Mouse (Mus musculus) embryonic fibroblast, embryonic 13.5 days (primary cell): ENCODE data around the gene Rnf150. TPM values are rescaled to one million over a fixed set of nuclear protein-coding genes. Genes with fewer than 3 reads are reported as not detected.

Source experiments
- H3K27ac ChIP-seq: 2 replicates; pipeline ENCODE4 v1.5.1; 2012; ENCODE audit warnings: low read length, control low read depth, inconsistent platforms; ENCODE audit not compliant: insufficient read depth
- H3K4me1 ChIP-seq: 2 replicates; pipeline ENCODE4 v1.6.1; 2011; ENCODE audit warnings: low read length; ENCODE audit not compliant: control insufficient read depth, insufficient read depth
- H3K4me3 ChIP-seq: 2 replicates; pipeline ENCODE4 v1.5.1; 2011; ENCODE audit warnings: mild to moderate bottlenecking, control low read depth, low read length; ENCODE audit not compliant: insufficient read depth
- CTCF ChIP-seq: IDR thresholded peaks from 2 replicates; pipeline ENCODE4 v1.5.1; 2011; ENCODE audit warnings: mild to moderate bottlenecking, control low read depth, low read length, moderate library complexity, borderline replicate concordance; ENCODE audit not compliant: insufficient read depth
- POLR2A ChIP-seq: IDR thresholded peaks from 2 replicates; pipeline ENCODE4 v1.6.1; 2011; ENCODE audit warnings: low read depth, mild to moderate bottlenecking, control low read depth, low read length, moderate library complexity
- polyA plus RNA-seq: library from polyadenylated mRNA; stranded (reverse); fragments of >200 nt; gene quantifications from 2 replicates; pipeline ENCODE4 v1.2.4, GENCODE M21; 2011; ENCODE audit warnings: low read depth; ENCODE audit not compliant: missing spikeins, insufficient read length

Gene Rnf150
- polyA plus RNA-seq, 1 experiment: 36.3 TPM

DNA sequence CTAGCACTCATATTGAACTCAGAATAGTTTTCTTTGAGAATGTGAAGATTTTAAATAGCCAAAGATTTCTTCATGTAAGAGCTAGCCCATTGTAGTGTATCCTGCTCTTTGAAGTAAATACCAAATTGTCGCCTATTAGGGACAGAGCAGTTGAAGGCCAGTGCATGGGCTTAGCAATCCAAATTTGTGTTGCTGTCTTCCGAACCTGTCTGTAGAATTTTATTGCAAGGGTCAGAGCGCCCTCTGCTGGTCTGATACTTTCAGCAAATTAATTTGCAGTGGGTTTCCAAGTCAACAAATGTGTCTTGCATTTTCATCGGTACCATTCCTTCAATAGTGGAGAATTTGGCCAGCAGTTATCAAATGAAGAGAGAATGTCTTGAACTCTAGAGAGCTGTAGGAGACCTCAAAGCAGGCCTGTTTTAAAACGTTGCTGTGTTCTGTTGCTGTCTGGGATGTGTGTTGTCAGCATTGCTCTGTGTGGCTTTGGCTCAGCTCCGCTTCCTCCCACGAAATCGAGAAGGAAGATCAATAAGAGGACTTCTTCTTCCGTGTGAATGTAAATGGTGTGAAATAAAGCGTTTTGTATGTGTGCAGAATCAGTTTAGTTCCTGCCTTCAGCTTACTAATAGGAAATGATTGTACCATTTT, 226.3 kb downstream of the Rnf150 start:
- TF ChIP-seq CTCF: no peak
- TF ChIP-seq POLR2A: no peak
- Histone ChIP-seq H3K27ac (no peak overlapping the region), H3K4me1 (0 out of 2 replicates have a peak, but pooled peaks cover 2% of the 10 kb centered on the region), H3K4me3 (no peak overlapping the region)

- Histone ChIP-seq H3K27ac (no peak overlapping the region), H3K4me1 (0 out of 2 replicates have a peak, but pooled peaks cover 2% of the 10 kb centered on the region), H3K4me3 (no peak overlapping the region)
- no peak for TF ChIP-seq POLR2A
- TF ChIP-seq CTCF: no peak
Observed at GRCm38 (mm10) chr8:83090446-83090845, 227.3 kb downstream of the Rnf150 start.

DNA sequence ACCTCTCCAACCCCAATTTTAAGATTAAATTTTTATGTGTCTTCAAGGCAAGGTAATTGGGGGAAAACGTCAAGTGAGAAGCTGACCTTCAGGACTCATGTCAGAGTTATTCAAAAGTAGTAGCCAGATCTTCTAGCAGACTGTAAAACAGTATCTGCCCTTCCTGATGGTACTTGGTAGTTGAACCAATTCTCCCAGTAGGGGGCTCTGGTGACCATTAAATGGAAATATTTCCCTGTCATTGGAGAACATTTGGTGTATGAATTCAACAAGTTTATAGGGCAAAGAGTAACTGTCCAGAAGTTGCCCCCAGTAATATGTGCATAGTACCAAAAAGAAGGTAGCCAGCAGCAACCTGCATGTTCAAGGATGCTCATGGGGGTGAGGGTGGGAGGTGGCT, 236.9 kb downstream of the Rnf150 start:
- H3K27ac ChIP-seq: no peak overlapping the region
- TF ChIP-seq CTCF: no peak
- TF ChIP-seq POLR2A: no peak

GRCm38 (mm10) chr8:83102957-83103510, 239.9 kb downstream of the Rnf150 start:
- Histone ChIP-seq H3K4me3 (no peak overlapping the region), H3K4me1 (no peaks in the 10 kb centered on the region), H3K27ac (no peak overlapping the region)
- TF ChIP-seq CTCF (no peak), POLR2A (no peak)

More for the DNA sequence above, 236.9 kb downstream of the Rnf150 start:
- Histone ChIP-seq H3K4me3 (no peak overlapping the region), H3K4me1 (no peaks in the 10 kb centered on the region)

- H3K4me1 ChIP-seq: no peaks in the 10 kb centered on the region
- H3K4me3 ChIP-seq: no peak overlapping the region
- TF ChIP-seq POLR2A: no peak
- H3K27ac ChIP-seq: no peak overlapping the region
Observed at GRCm38 (mm10) chr8:83103968-83104367, 240.8 kb downstream of the Rnf150 start.

- Histone ChIP-seq H3K27ac (no peak overlapping the region), H3K4me3 (no peak overlapping the region), H3K4me1 (no peaks in the 10 kb centered on the region)
- TF ChIP-seq CTCF: no peak
- no peak for TF ChIP-seq POLR2A
Observed at GRCm38 (mm10) chr8:83109756-83110155, 246.6 kb downstream of the Rnf150 start.

- H3K4me1 ChIP-seq: no peaks in the 10 kb centered on the region
- TF ChIP-seq CTCF: no peak
- TF ChIP-seq POLR2A: no peak
- no peak overlapping the region for H3K27ac ChIP-seq
- H3K4me3 ChIP-seq: no peak overlapping the region
Observed at GRCm38 (mm10) chr8:83110177-83110576, 247.0 kb downstream of the Rnf150 start.

DNA sequence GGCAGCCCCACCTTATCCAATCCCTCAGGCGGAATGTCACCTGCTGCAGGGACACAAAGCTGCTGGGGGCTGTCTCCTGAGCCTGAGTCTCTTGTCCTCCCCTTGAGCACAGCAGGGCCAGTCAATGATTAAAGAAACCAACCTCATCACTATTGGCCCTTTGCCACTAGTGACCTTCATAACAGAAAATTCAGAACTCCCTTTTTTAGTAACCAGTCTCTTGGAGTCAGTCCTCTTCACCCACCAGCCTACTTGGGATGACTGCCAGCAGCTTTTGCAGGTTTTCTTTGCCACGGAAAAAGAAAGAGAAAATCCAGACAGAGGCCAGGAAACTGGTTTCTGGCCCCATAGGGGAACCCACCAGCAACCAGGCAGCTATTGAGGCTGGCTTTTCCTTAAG, 271.9 kb downstream of the Rnf150 start:
- Histone ChIP-seq H3K4me3 (no peak overlapping the region), H3K27ac (no peak overlapping the region), H3K4me1 (no peaks in the 10 kb centered on the region)
- TF ChIP-seq POLR2A (no peak), CTCF (no peak)

DNA sequence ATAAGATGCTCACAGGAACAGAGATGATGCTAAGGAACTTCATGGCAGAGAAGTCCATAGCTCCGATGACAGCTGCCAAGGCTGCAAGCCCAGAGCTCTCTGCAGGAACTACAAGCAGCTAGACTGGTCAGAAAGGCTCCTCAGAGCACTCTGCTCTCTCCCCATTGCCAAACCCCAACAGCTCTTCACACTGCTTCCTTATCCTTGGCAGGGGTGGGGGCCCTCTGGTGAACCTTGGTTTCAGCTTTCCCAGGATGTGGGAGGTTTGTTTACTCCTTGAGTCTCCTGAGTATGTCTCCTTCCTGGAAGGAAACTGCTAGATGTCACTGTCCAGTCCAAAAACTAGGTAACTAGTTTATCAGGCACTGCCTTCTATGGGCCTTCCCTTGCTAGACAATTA, 276.9 kb downstream of the Rnf150 start:
- Histone ChIP-seq H3K4me3 (no peak overlapping the region), H3K27ac (no peak overlapping the region), H3K4me1 (no peaks in the 10 kb centered on the region)
- TF ChIP-seq CTCF (no peak), POLR2A (no peak)

DNA sequence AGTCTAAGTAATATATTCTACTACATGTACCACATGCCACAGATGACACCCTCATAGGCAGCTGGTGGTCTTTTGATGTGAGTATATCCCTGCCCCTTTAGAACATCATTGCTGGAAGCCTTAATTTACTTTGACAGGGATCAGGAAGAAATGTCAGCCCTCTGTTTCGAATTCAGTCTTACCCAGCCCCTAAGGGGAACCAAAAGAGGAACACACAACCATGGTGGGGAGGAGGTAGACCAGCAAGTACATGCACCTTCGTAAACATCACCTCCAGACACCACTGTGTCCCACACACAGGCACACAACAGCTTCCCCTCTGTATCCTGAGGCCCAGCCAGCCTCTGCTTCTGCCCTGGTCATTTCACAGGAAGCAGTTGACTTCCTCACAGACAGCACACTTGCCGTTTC, 277.6 kb downstream of the Rnf150 start:
- no peak for TF ChIP-seq CTCF
- no peak for TF ChIP-seq POLR2A
- no peak overlapping the region for H3K4me3 ChIP-seq
- H3K4me1 ChIP-seq: no peaks in the 10 kb centered on the region
- H3K27ac ChIP-seq: no peak overlapping the region

Other genes with a start within 250 kb of the Rnf150 start
- gene Zfp330, start 89.2 kb upstream of the Rnf150 start, polyA plus RNA-seq: 41.5 and 43.0 TPM in 2 replicates